Mouse (Mus musculus) small intestine, adult 2 months (tissue): Measurements from ENCODE around the gene Ap1m2.

Experiments used
- CTCF ChIP-seq: fragments of 200-500 bp; IDR thresholded peaks from 2 replicates; pipeline ENCODE4 v1.5.1; 2012; ENCODE audit warnings: low read depth, mild to moderate bottlenecking, control low read depth, inconsistent platforms, low read length, moderate library complexity, mixed read lengths; ENCODE audit not compliant: insufficient replicate concordance, insufficient read length; ENCODE audit errors: extremely low read depth
- POLR2A ChIP-seq: fragments of 200-500 bp; IDR thresholded peaks from 2 replicates; pipeline ENCODE4 v1.6.1; 2012; ENCODE audit warnings: low read depth, mild to moderate bottlenecking, control low read depth, inconsistent platforms, low read length, moderate library complexity

- no peak for TF ChIP-seq POLR2A
- no peak for TF ChIP-seq CTCF
Observed at GRCm38 (mm10) chr9:21335391-21335790, 23.3 kb upstream of the Ap1m2 start.
